Mouse (Mus musculus) erythroblast, embryonic 14.5 days (primary cell): Measurements from ENCODE around the gene Krtap26-1.

Experiments
- GATA1 ChIP-seq: IDR thresholded peaks from 2 replicates; pipeline ENCODE4 v1.6.1; 2012; ENCODE audit warnings: low read length, inconsistent platforms, mixed read lengths
- TAL1 ChIP-seq: IDR thresholded peaks from 3 replicates; pipeline ENCODE4 v1.6.1; 2012; ENCODE audit warnings: low read length, inconsistent platforms, mixed read lengths

DNA sequence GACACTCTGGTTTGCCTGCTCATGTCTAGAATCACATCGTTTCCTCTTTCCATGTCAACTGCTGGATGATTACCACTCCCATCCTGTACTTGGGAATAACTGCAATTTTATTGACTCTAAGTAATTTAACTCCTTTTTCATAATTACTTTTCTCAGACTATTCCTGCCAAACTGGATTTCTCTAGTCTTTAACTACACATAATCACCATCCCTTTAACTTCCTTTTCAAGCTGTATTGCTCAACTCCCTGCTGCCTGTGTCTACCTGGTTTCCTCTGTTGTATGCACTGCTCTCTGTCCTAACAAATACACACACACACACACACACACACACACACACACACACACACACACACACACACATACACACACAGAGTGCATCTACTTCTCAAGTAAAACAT, 3.5 kb upstream of the Krtap26-1 start:
- TF ChIP-seq GATA1, result no peak
- no peak for TF ChIP-seq TAL1
